Mouse (Mus musculus): ENCODE data around the gene Gdf2. TPM values are rescaled to one million over a fixed set of nuclear protein-coding genes. Genes with fewer than 3 reads are reported as not detected.

Gdf2 gene
- polyA plus RNA-seq, 1 experiment from 2014 or later = 9.1 TPM

DNA sequence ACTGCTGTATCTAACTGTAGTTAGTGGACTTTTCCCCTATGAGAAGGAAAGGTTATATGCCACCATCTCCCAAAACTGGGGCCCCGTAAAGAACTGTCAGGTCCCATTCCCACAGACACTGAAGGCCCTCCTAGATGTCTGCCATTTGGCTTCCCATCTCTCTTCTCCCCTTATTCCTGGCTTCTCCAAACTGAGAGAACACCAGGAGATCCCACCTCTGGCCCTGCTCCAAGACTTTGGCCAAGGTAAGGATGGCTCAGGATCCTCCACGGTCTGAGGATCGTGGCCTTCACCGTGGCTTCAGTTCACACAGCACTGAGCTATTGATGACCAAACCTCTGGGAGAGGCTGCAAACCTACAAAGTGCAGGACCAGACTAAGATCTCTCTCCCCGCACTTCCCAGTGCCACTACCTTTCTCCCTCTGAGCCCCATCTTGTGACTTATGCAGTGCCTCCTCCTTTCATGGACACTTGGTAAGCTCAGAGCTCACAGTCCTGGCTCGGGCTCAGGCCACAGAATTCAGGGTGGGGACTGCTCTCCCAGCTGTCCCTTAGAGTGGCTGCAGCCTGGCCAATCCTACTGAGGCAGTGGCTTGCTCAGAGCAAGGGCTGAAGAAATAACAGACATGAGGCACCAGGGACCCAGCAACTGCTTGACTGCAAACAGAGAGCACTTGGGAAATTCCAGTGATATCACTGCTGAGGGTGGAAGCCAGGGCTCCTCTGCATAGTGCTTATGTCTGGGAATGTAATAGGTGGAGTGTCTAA lies 52.9 kb downstream of the Gdf2 start:
- no peak overlapping the region for H3K27ac ChIP-seq (replicated peaks)
- 68% methylated on average over 6 of the region's 6 CpGs for WGBS (ENCODE audit: insufficient replicate concordance)
- no peak overlapping the region for H3K4me3 ChIP-seq (replicated peaks)
- no peaks in the 10 kb centered on the region for H3K4me1 ChIP-seq (replicated peaks)
- H3K27me3 ChIP-seq = no peaks in the 10 kb centered on the region
- ATAC-seq (ENCODE audit: insufficient read depth) = no peak
- H3K9ac ChIP-seq = no peak overlapping the region
- no peaks in the 10 kb centered on the region for H3K9me3 ChIP-seq (replicated peaks)
- no peaks in the 10 kb centered on the region for H3K36me3 ChIP-seq (replicated peaks)
- H3K4me2 ChIP-seq = no peak overlapping the region

Other genes with a start within 250 kb of the Gdf2 start
- gene Gdf10, start 17.5 kb upstream of the Gdf2 start, polyA plus RNA-seq (2015; fragmentation: Nextera tagmentation; extraction: Ambion mirVana) = 5.6 and 6.4 TPM in 2 replicates
- 0.06 and 0.07 TPM in 2 replicates for gene Rbp3, start 13.0 kb downstream of the Gdf2 start, polyA plus RNA-seq (2015; fragmentation: Nextera tagmentation; extraction: Ambion mirVana)
- not detected in 2 replicates for gene Zfp488, start 37.7 kb downstream of the Gdf2 start, polyA plus RNA-seq (2015; fragmentation: Nextera tagmentation; extraction: Ambion mirVana)
- gene Gm30083, start 74.1 kb downstream of the Gdf2 start, polyA plus RNA-seq (2015; fragmentation: Nextera tagmentation; extraction: Ambion mirVana) = not detected in 2 replicates
- not detected in 2 replicates for gene Gm5460, start 75.7 kb downstream of the Gdf2 start, polyA plus RNA-seq (2015; fragmentation: Nextera tagmentation; extraction: Ambion mirVana)
- gene Antxrl, start 111.7 kb downstream of the Gdf2 start, polyA plus RNA-seq (2015; fragmentation: Nextera tagmentation; extraction: Ambion mirVana) = not detected in 2 replicates
- gene Anxa8, start 144.9 kb downstream of the Gdf2 start, polyA plus RNA-seq (2015; fragmentation: Nextera tagmentation; extraction: Ambion mirVana) = 0.14 and 0.16 TPM in 2 replicates
- gene A630023A22Rik, start 161.7 kb downstream of the Gdf2 start, polyA plus RNA-seq (2015; fragmentation: Nextera tagmentation; extraction: Ambion mirVana) = not detected in 2 replicates
- gene Npy4r, start 211.4 kb downstream of the Gdf2 start, polyA plus RNA-seq (2015; fragmentation: Nextera tagmentation; extraction: Ambion mirVana) = 0.02 TPM in 1 of 2 replicates, not detected in the other

All from liver, embryonic 15.5 days (tissue).